ENCODE assay signal across 9 mouse cellular contexts in genomic region chr9:45022800-45023199, GRCm38 (mm10). TPM values are rescaled to one million over a fixed set of nuclear protein-coding genes. Genes with fewer than 3 reads are reported as not detected.
A peak's percentile ranks its signal among the peaks of the same experiment; 100 is the strongest.
DNase-seq lines count a peak whose midpoint lies in the region.
"Had no signal": no experiment of that assay in that cellular context is flagged by ENCODE, and none has a peak within 500 bp of the region (broad histone marks: within the 10 kb centered on the region; RNA-seq: fewer than 3 reads in every experiment).

No protein-coding gene starts in this region.

- DNase-seq in gastrocnemius, postnatal 10 days, result peak; percentile 24
- DNase-seq in gastrocnemius, postnatal 14 days, result no peak
- DNase-seq in 416B (ENCODE audit: low read depth), result peak; percentile 77
- DNase-seq in T-cell, adult 2 months (ENCODE audit: low spot score), result peak; percentile 73
- DNase-seq in embryo, embryonic 10 days (ENCODE audit: low spot score), result peak; percentile 73
- DNase-seq in kidney, postnatal 25 days, result peak; percentile 52 to 72
- DNase-seq in lung, postnatal 14 days, result peak; percentile 73
- peak; percentile 68 for DNase-seq in testis, postnatal 10 days (ENCODE audit: low spot score)
- DNase-seq: liver, embryonic 13.5 days had no signal

- intact Hi-C loops in gastrocnemius, postnatal 14 days (cut with DNase I; ENCODE audit: low total_unique reads), result loop anchor here (5.0 kb wide), 1 partner anchor 125 kb away; no protein-coding TSS in a partner anchor

RNA-seq across cellular contexts. Expression of gene Cd3e, which starts 13.4 kb away (rescaled TPM):
- not detected for total RNA-seq in gastrocnemius, postnatal 10 days (2021)
- not detected for total RNA-seq in gastrocnemius, postnatal 14 days (2021)

RNA-seq across cellular contexts. Expression of gene Mpzl2, which starts 16.8 kb away (rescaled TPM):
- total RNA-seq in gastrocnemius, postnatal 10 days (2021), result under 1 TPM; 0.23 to 0.25 TPM
- under 1 TPM; 0.11 to 0.27 TPM for total RNA-seq in gastrocnemius, postnatal 14 days (2021)

RNA-seq across cellular contexts. Expression of gene Mpzl3, which starts 32.2 kb away (rescaled TPM):
- 1 to 10 TPM; 1.3 to 2.0 TPM for total RNA-seq in gastrocnemius, postnatal 10 days (2021)
- total RNA-seq in gastrocnemius, postnatal 14 days (2021), result 1 to 10 TPM; 1.1 to 2.5 TPM

RNA-seq across cellular contexts. Expression of gene Cd3d, which starts 41.2 kb away (rescaled TPM):
- under 1 TPM in 1 of 2 experiments, not detected in 1; 0.32 TPM for total RNA-seq in gastrocnemius, postnatal 10 days (2021)
- total RNA-seq in gastrocnemius, postnatal 14 days (2021), result under 1 TPM in 1 of 2 experiments, not detected in 1; 0.33 TPM

RNA-seq across cellular contexts. Expression of gene Cd3g, which starts 42.6 kb away (rescaled TPM):
- not detected for total RNA-seq in gastrocnemius, postnatal 10 days (2021)
- under 1 TPM in 1 of 2 experiments, not detected in 1; 0.13 TPM for total RNA-seq in gastrocnemius, postnatal 14 days (2021)
